Mouse (Mus musculus) heart, postnatal 0 days (tissue): ENCODE measurements around the gene Edem2.

Experiments
- CTCF ChIP-seq: IDR thresholded peaks from 2 replicates; pipeline ENCODE4 v1.5.1; 2016; ENCODE audit warnings: antibody characterized with exemption, control low read depth, low read depth
- EP300 ChIP-seq: IDR thresholded peaks from 2 replicates; pipeline ENCODE4 v1.6.1; 2016; ENCODE audit warnings: antibody characterized with exemption, low read depth

DNA sequence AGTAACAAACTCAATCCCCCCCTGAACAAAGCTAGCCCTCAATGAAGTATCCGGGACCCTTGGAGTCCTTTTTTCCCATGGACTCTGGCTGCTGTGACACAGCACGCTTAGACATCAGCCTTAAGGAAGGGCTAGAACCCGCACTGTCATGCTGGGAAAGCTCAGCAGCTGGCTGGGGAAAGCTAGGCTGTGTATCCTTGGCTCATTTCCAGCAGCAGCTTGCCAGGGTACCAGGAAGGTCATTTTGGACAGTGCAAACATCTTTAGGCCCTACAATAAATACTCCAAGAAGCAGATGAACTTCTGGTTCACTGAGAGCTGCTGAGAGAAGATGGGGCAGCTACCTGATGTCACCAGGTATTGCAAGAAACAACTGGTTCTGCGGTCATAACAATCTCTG is 58.0 kb downstream of the Edem2 start:
- TF ChIP-seq CTCF = no peak
- no peak for TF ChIP-seq EP300
